In genomic region chr2:157339532-157339931, GRCm38 (mm10) we compare ENCODE assay signal across 14 mouse cellular contexts. TPM values are rescaled to one million over a fixed set of nuclear protein-coding genes. Genes with fewer than 3 reads are reported as not detected.
DNase-seq lines count a peak whose midpoint lies in the region; ATAC-seq and TF ChIP-seq lines count a peak whose summit lies in the region.
"Had no signal": no experiment of that assay in that cellular context is flagged by ENCODE, and none has a peak within 500 bp of the region (broad histone marks: within the 10 kb centered on the region; RNA-seq: fewer than 3 reads in every experiment).

No protein-coding gene starts in this region.

- no peak overlapping the region for H3K4me3 ChIP-seq in layer of hippocampus, adult 2 months
- H3K4me3 ChIP-seq in forebrain, embryonic 11.5 days (ENCODE audit: low read depth, low read length) = no peak overlapping the region
- H3K4me3 ChIP-seq in neural tube, embryonic 14.5 days (ENCODE audit: low read depth, low read length) = no peak overlapping the region
- H3K4me3 ChIP-seq: embryonic facial prominence, embryonic 15.5 days had no signal

- TF ChIP-seq CTCF in layer of hippocampus, adult 2 months (conservative IDR thresholded peaks at IDR 0.05) = no peak

- 53% methylated on average over 7 of the region's 7 CpGs for WGBS in forebrain, embryonic 11.5 days
- 78% methylated on average over 7 of the region's 7 CpGs for WGBS in neural tube, embryonic 14.5 days

- H3K4me1 ChIP-seq in forebrain, embryonic 11.5 days (replicated peaks; ENCODE audit: control insufficient read depth, insufficient read depth, low read length) = peaks cover 32% of the 10 kb centered on the region
- H3K4me1 ChIP-seq in neural tube, embryonic 14.5 days (ENCODE audit: control insufficient read depth, insufficient read depth, low read length) = peaks cover 20% of the 10 kb centered on the region
- H3K4me1 ChIP-seq: embryonic facial prominence, embryonic 15.5 days had no signal

- DNase-seq in layer of hippocampus, adult 2 months (ENCODE audit: low spot score in 2 of 2) = no peak
- DNase-seq in layer of hippocampus, postnatal 14 days (ENCODE audit: low spot score in 2 of 2) = no peak
- DNase-seq in forebrain, embryonic 11.5 days (ENCODE audit: low spot score) = no peak
- DNase-seq in kidney, postnatal 25 days = peak; percentile 12 to 39
- no peak for DNase-seq in left cerebral cortex, adult 8-10 months (ENCODE audit: low spot score in 2 of 2)
- DNase-seq in urinary bladder, postnatal 10 days (ENCODE audit: low spot score) = no peak
- DNase-seq in left cerebral cortex, adult 11 months (ENCODE audit: low spot score) = no peak
- DNase-seq: gastrocnemius, postnatal 14 days; heart, postnatal 14 days; lung, postnatal 4 days had no signal

- no peaks in the 10 kb centered on the region for H3K36me3 ChIP-seq in forebrain, embryonic 11.5 days (ENCODE audit: control insufficient read depth, insufficient read depth, low read length)
- no peaks in the 10 kb centered on the region for H3K36me3 ChIP-seq in neural tube, embryonic 14.5 days (ENCODE audit: control insufficient read depth, insufficient read depth, low read length)
- H3K36me3 ChIP-seq: embryonic facial prominence, embryonic 15.5 days had no signal

- H3K9ac ChIP-seq in forebrain, embryonic 11.5 days (ENCODE audit: low read length) = peak overlapping the region; percentile 44; the same call in 1 of the 2 replicates
- 0 out of 2 replicates have a peak overlapping the region, but pooled peaks have one; percentile 16 for H3K9ac ChIP-seq in neural tube, embryonic 14.5 days (replicated peaks; ENCODE audit: low read depth, low read length)
- H3K9ac ChIP-seq: embryonic facial prominence, embryonic 15.5 days had no signal

- no peaks in the 10 kb centered on the region for H3K9me3 ChIP-seq in forebrain, embryonic 11.5 days (ENCODE audit: control insufficient read depth, low read length)
- no peaks in the 10 kb centered on the region for H3K9me3 ChIP-seq in neural tube, embryonic 14.5 days (ENCODE audit: control insufficient read depth, low read length)
- H3K9me3 ChIP-seq: embryonic facial prominence, embryonic 15.5 days had no signal

- no peak for ATAC-seq in forebrain, embryonic 11.5 days (replicated peaks; ENCODE audit: low FRiP score)
- ATAC-seq in neural tube, embryonic 14.5 days (ENCODE audit: low read depth) = no peak

- no peaks in the 10 kb centered on the region for H3K27me3 ChIP-seq in forebrain, embryonic 11.5 days (ENCODE audit: control insufficient read depth, insufficient read depth, low read length)
- H3K27me3 ChIP-seq in neural tube, embryonic 14.5 days (ENCODE audit: control insufficient read depth, insufficient read depth, low read length) = no peaks in the 10 kb centered on the region
- H3K27me3 ChIP-seq: embryonic facial prominence, embryonic 15.5 days had no signal

- H3K4me2 ChIP-seq in forebrain, embryonic 11.5 days (ENCODE audit: low read depth, low read length, severe bottlenecking) = no peak overlapping the region
- H3K4me2 ChIP-seq in neural tube, embryonic 14.5 days (ENCODE audit: low read depth, low read length) = no peak overlapping the region
- H3K4me2 ChIP-seq: embryonic facial prominence, embryonic 15.5 days had no signal

- peak overlapping the region; percentile 90 for H3K27ac ChIP-seq in layer of hippocampus, adult 2 months
- peak overlapping the region; percentile 98 for H3K27ac ChIP-seq in forebrain, embryonic 11.5 days (ENCODE audit: low read depth, low read length)
- H3K27ac ChIP-seq in neural tube, embryonic 14.5 days (ENCODE audit: low read depth, low read length) = peak overlapping the region; percentile 86
- H3K27ac ChIP-seq: embryonic facial prominence, embryonic 15.5 days had no signal

RNA-seq across cellular contexts. Expression of gene Ghrh, which starts 7.8 kb away (rescaled TPM):
- total RNA-seq in layer of hippocampus, adult 2 months (2021) = not detected
- not detected for total RNA-seq in layer of hippocampus, postnatal 14 days (2021)
- polyA plus RNA-seq in forebrain, embryonic 11.5 days (2014; fragmentation: Nextera tagmentation; extraction: Ambion mirVana) = 0.83 and 1.5 TPM in 2 replicates
- not detected in 2 replicates for polyA plus RNA-seq in neural tube, embryonic 14.5 days (2014; fragmentation: Nextera tagmentation; extraction: Ambion mirVana)
- under 1 TPM in 1 of 4 experiments, not detected in 3; 0.83 TPM for total RNA-seq in left cerebral cortex, adult 8-10 months (2022)
- total RNA-seq: gastrocnemius, postnatal 14 days; heart, postnatal 14 days; left cerebral cortex, adult 18-20 months had no signal
- polyA plus RNA-seq: embryonic facial prominence, embryonic 15.5 days; stomach, embryonic 14.5 days had no signal

RNA-seq across cellular contexts. Expression of gene Manbal, which starts 27.9 kb away (rescaled TPM):
- total RNA-seq in layer of hippocampus, adult 2 months (2021) = 10 to 100 TPM; 52.0 to 55.7 TPM
- total RNA-seq in layer of hippocampus, postnatal 14 days (2021) = 10 to 100 TPM; 69.7 to 72.9 TPM
- polyA plus RNA-seq in forebrain, embryonic 11.5 days (2014; fragmentation: Nextera tagmentation; extraction: Ambion mirVana) = 31.0 and 34.8 TPM in 2 replicates
- polyA plus RNA-seq in neural tube, embryonic 14.5 days (2014; fragmentation: Nextera tagmentation; extraction: Ambion mirVana) = 51.5 and 58.5 TPM in 2 replicates
- 10 to 100 TPM; 60.3 to 66.1 (median 63.8) TPM for total RNA-seq in left cerebral cortex, adult 8-10 months (2022)

Comparison
In these comparisons a context has a peak if more than half of its experiments do, and no peak if none do; other contexts are left out.
1. DNase-seq: peak in kidney, postnatal 25 days (2 of 2); none in layer of hippocampus, adult 2 months (0 of 2), layer of hippocampus, postnatal 14 days (0 of 2), forebrain, embryonic 11.5 days (single experiment), left cerebral cortex, adult 8-10 months (0 of 2), urinary bladder, postnatal 10 days (single experiment) and left cerebral cortex, adult 11 months (single experiment).
2. Peak in every context shown above with its lines, with median percentiles within 50 percentile points of each other: H3K27ac ChIP-seq.